Mouse (Mus musculus) forebrain, embryonic 16.5 days (tissue): ENCODE measurements around the gene Tacr1. TPM values are rescaled to one million over a fixed set of nuclear protein-coding genes. Genes with fewer than 3 reads are reported as not detected.
A peak's percentile ranks its signal among the peaks of the same experiment; 100 is the strongest.

Source experiments
- ATAC-seq: fragments of 200-750 bp; cut with Nextera tagmentation; 2 replicates; pipeline ENCODE4 v1.8.0; 2017; ENCODE audit warnings: mild to moderate bottlenecking, moderate library complexity
- H3K27ac ChIP-seq: fragments of 300-500 bp; sonication (generic); 2 replicates; pipeline ENCODE4 v1.5.1; 2014; ENCODE audit warnings: low read length, control low read depth
- H3K27me3 ChIP-seq: fragments of 300-500 bp; sonication (generic); replicated peaks from 2 replicates; pipeline ENCODE4 v1.6.1; 2014; ENCODE audit warnings: low read length; ENCODE audit not compliant: control insufficient read depth, insufficient read depth
- H3K36me3 ChIP-seq: fragments of 300-500 bp; sonication (generic); 2 replicates; pipeline ENCODE4 v1.6.1; 2014; ENCODE audit not compliant: control insufficient read depth, insufficient read depth
- H3K4me1 ChIP-seq: fragments of 300-500 bp; sonication (generic); replicated peaks from 2 replicates; pipeline ENCODE4 v1.6.1; 2014; ENCODE audit warnings: low read length; ENCODE audit not compliant: control insufficient read depth, insufficient read depth
- H3K4me2 ChIP-seq: fragments of 300-500 bp; sonication (generic); 2 replicates; pipeline ENCODE4 v1.6.1; 2014; ENCODE audit warnings: mild to moderate bottlenecking, low read length, control low read depth
- H3K4me3 ChIP-seq: fragments of 300-500 bp; sonication (generic); replicated peaks from 2 replicates; pipeline ENCODE4 v1.5.1; 2014; ENCODE audit warnings: mild to moderate bottlenecking, low read length, control low read depth
- H3K9ac ChIP-seq: fragments of 300-500 bp; sonication (generic); replicated peaks from 2 replicates; pipeline ENCODE4 v1.6.1; 2014; ENCODE audit warnings: low read depth, low read length, control low read depth
- H3K9me3 ChIP-seq: fragments of 300-500 bp; sonication (generic); 2 replicates; pipeline ENCODE4 v1.6.1; 2016; ENCODE audit warnings: low read length; ENCODE audit not compliant: control insufficient read depth
- WGBS: fragments of 180-500 bp; shearing (Covaris S2); extraction: QIAGEN DNeasy Blood & Tissue Kit; methylation state at CpG from one replicate; pipeline ENCODE4 v1.1.7; 2014; 5-methylcytosine and 5-hydroxymethylcytosine counted together
- polyA plus RNA-seq: library from polyadenylated mRNA; unstranded; fragments of >200 nt; fragmentation: Nextera tagmentation; extraction: Ambion mirVana; gene quantifications from 2 replicates; pipeline ENCODE4 v1.2.1, GENCODE M21; 2015

Gene Tacr1
- polyA plus RNA-seq, 1 experiment from 2014 or later = 1.8 TPM

- Histone ChIP-seq H3K27me3 (no peaks in the 10 kb centered on the region), H3K4me1 (no peaks in the 10 kb centered on the region), H3K27ac (no peak overlapping the region), H3K9me3 (peaks cover 3% of the 10 kb centered on the region; the same call in 1 of the 2 replicates), H3K9ac (no peak overlapping the region), H3K4me2 (no peak overlapping the region), H3K36me3 (no peaks in the 10 kb centered on the region), H3K4me3 (no peak overlapping the region)
- peak; percentile 26; the same call in 1 of the 2 replicates for ATAC-seq
- 26% methylated on average over 8 of the region's 8 CpGs for WGBS
Observed at GRCm38 (mm10) chr6:82595461-82596090, 193.4 kb downstream of the Tacr1 start.

GRCm38 (mm10) chr6:82603228-82603627 is 201.1 kb downstream of the Tacr1 start:
- Histone ChIP-seq H3K4me3 (no peak overlapping the region), H3K4me1 (peaks cover 4% of the 10 kb centered on the region), H3K9me3 (no peaks in the 10 kb centered on the region), H3K36me3 (no peaks in the 10 kb centered on the region), H3K9ac (no peak overlapping the region), H3K4me2 (no peak overlapping the region), H3K27ac (no peak overlapping the region), H3K27me3 (no peaks in the 10 kb centered on the region)
- WGBS = 78% methylated on average over 9 of the region's 9 CpGs
- ATAC-seq = no peak

GRCm38 (mm10) chr6:82603665-82604064 is 201.5 kb downstream of the Tacr1 start:
- H3K27ac ChIP-seq = no peak overlapping the region
- peaks cover 4% of the 10 kb centered on the region for H3K4me1 ChIP-seq
- ATAC-seq = peak; percentile 67; the same call in 1 of the 2 replicates
- no peaks in the 10 kb centered on the region for H3K9me3 ChIP-seq
- 48% methylated on average over 2 of the region's 2 CpGs for WGBS
- no peak overlapping the region for H3K4me3 ChIP-seq
- no peak overlapping the region for H3K4me2 ChIP-seq
- no peaks in the 10 kb centered on the region for H3K36me3 ChIP-seq
- no peak overlapping the region for H3K9ac ChIP-seq
- H3K27me3 ChIP-seq = no peaks in the 10 kb centered on the region

- H3K4me3 ChIP-seq = no peak overlapping the region
- no peak overlapping the region for H3K9ac ChIP-seq
- H3K4me1 ChIP-seq = peaks cover 10% of the 10 kb centered on the region
- H3K9me3 ChIP-seq = no peaks in the 10 kb centered on the region
- peak overlapping the region; percentile 13; the same call in 1 of the 2 replicates for H3K4me2 ChIP-seq
- ATAC-seq = no peak
- no peaks in the 10 kb centered on the region for H3K36me3 ChIP-seq
- H3K27ac ChIP-seq = no peak overlapping the region
- no peaks in the 10 kb centered on the region for H3K27me3 ChIP-seq
- whole genome bisulfite sequencing = 21% methylated on average over 8 of the region's 8 CpGs
Observed at GRCm38 (mm10) chr6:82604791-82605190, 202.7 kb downstream of the Tacr1 start.

- H3K4me2 ChIP-seq = no peak overlapping the region
- ATAC-seq = no peak
- H3K36me3 ChIP-seq = no peaks in the 10 kb centered on the region
- peaks cover 10% of the 10 kb centered on the region for H3K4me1 ChIP-seq
- H3K27me3 ChIP-seq = no peaks in the 10 kb centered on the region
- no peaks in the 10 kb centered on the region for H3K9me3 ChIP-seq
- 0 out of 2 replicates have a peak overlapping the region, but pooled peaks have one; percentile 8 for H3K27ac ChIP-seq
- H3K9ac ChIP-seq = no peak overlapping the region
- WGBS = 81% methylated on average over 4 of the region's 4 CpGs
- H3K4me3 ChIP-seq = no peak overlapping the region
Observed at GRCm38 (mm10) chr6:82608756-82609155, 206.6 kb downstream of the Tacr1 start.

GRCm38 (mm10) chr6:82609339-82609926 is 207.3 kb downstream of the Tacr1 start:
- peak; percentile 83 for ATAC-seq
- Histone ChIP-seq H3K9me3 (no peaks in the 10 kb centered on the region), H3K4me1 (peaks cover 9% of the 10 kb centered on the region), H3K4me2 (no peak overlapping the region), H3K27ac (no peak overlapping the region), H3K4me3 (no peak overlapping the region), H3K27me3 (no peaks in the 10 kb centered on the region), H3K9ac (no peak overlapping the region), H3K36me3 (no peaks in the 10 kb centered on the region)
- WGBS = 40% methylated on average over 7 of the region's 7 CpGs
